Mouse (Mus musculus): ENCODE measurements around the gene 2010109A12Rik.

The 2010109A12Rik gene

DNA sequence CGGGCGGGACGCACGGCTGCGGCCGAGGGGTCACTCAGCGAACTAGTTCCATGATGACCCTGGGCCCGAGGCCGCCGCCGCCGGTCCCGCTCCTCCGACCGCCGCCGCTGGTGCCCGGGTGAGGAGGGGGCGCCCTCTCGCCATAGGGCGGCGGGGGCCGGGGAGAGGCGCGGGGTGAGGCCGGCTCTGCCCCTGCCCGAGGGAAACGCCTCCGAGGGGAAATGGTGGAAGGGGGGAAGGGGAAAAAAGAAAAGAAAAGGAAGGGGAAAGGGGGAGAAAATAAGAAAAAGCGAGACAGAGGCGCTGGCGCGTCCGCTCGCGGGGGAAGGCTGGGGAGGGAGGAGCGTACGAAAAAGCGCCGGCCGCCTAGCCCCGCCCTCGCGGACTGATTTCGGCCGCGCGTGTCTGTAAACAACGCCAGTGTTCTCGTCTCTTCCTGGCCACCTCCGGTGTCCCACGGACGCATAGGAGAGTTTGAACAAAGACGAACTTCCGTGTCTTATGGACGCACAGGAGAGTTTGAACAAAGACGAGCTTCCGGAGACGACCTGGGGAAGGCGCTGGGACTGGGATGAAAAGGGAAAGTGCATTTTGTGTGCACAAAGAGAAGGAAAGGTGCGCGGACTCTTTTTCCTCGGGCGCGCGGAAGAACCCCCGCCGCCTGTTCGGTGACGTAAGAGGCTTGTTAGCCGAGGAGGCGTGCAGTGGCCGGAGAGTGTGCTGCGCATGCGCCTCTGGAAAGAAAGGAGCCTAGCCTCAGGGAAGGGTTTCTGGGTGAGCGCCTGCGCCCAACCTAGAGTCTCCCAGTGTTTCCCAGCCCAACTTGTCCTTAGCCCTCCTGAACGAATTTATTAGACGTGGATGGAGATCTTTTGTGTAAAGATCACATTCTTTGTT lies at the start of gene 2010109A12Rik, which contains the start of gene Ccni:
Gene 2010109A12Rik, plus strand, starts transcription at position 410 of the 897 bp plus-strand sequence.
Gene Ccni, minus strand, starts transcription at position 387 of the 897 bp plus-strand sequence.
- in situ Hi-C loops (cut with MboI, MseI) = no loop called here

DNA sequence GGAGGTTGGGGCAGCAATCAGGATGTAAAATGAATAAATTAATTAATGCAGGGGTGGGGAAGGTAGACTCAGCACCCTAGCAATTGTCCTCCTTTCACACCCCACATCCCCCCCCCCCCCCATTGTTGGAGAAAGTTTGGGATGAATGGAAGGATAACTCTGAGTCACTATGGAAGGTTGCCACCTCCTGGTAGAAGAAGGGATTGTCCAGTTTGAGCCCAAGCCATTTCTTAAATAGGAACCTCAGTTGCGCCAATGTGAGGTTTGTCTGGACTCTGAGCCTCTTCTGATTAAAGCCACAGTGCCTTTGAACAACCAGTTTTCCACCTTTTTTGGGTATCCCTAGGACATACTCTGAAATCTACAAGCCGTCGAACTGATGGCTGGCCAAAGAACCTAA lies 42.8 kb upstream of the 2010109A12Rik start:
- in situ Hi-C loops (cut with MboI, MseI) = loop anchor here (10.0 kb wide), 1 partner anchor 179 kb away; no protein-coding TSS in a partner anchor

DNA sequence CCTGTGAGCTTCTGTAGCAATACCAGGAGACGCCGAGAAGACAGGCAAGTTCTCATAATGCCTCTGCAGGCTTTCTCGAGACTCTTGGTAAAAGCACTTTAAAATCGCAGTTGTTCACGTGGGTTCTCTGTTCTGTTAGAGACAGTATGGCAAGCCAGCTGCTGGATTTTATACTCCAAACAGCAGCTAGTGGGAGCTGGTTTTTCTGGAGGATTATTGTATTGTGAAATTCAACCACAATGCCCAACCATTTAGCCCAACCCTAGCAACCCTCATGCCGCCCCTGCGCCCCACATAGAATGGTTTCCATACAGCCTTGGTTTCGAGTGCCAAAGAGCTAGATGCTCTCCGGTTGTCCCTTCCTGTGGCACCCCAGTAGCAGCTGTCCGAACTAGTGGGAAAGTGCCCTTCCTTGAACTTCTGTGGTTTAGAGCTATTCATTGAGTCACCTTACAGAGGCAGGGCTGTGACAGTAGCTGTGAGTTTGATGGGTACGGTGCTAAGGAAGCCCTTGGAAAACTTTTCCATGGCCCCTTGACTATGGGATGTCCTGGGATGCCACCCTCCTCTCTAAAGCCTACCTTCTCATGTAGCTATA lies 38.3 kb upstream of the 2010109A12Rik start:
- in situ Hi-C loops (cut with MboI, MseI) = loop anchor here (5.0 to 10.0 kb wide), 2 partner anchors 46 to 183 kb away; no protein-coding TSS in a partner anchor

DNA sequence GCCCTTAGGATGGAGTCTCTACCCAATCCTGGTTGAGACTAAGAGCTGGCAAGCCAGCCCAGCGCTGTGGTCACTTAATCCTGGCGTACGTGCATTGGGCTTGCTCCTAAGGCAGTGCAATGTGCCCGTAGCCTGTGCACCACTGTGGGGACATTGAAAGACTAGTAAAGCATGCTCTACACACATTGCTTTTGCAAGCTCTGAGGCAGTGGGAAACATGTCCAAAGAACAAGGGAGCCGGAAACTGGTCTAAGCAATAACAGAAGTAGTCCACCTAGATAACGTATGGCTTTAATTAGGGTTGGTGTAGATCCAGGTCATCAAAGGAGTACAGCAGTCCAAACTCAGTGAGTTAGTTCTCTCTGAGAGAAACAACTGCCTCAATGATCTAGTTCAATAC lies 37.7 kb upstream of the 2010109A12Rik start:
- in situ Hi-C loops (cut with MboI, MseI) = loop anchor here (5.0 to 10.0 kb wide), 2 partner anchors 46 to 184 kb away; no protein-coding TSS in a partner anchor

DNA sequence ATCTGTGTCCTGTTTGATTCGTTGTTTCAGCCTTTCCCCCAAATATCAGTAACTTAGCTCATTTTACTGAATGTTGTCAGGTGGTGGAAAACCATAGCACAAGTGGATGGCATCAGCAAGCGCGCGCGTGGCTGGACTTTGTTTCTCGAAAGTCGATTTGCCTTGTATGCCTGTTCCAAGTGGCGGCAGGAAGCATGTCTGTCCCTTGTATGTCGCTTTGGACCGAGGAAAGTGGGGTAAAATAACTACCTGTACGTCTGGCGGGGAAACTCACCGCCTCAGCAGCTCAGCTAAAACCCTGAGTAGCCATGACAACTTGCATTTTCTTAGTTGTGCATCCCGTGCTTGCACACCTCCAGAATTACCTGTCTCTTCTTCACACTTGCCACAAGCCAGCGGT lies 34.9 kb upstream of the 2010109A12Rik start:
- in situ Hi-C loops (cut with MboI, MseI) = no loop called here

DNA sequence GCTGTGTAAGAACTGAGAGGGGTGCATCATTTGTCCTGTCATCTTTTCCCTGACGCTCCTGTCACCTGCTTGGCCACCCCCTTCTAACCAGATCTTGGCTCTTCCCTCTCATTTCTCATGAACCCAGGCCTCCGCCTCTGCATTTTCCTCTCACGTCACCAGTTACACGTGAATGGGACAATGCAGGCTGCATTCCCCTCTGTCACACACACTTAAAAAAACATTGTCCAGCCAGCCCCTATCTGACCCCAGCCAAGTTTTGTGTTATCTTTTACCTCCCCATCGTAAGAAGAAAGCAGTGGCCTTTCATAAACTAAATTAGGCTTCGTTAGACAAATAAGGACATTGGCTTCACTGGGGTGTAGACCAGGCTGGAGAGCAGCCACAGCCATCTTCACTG lies 33.8 kb upstream of the 2010109A12Rik start:
- in situ Hi-C loops (cut with MboI, MseI) = no loop called here

DNA sequence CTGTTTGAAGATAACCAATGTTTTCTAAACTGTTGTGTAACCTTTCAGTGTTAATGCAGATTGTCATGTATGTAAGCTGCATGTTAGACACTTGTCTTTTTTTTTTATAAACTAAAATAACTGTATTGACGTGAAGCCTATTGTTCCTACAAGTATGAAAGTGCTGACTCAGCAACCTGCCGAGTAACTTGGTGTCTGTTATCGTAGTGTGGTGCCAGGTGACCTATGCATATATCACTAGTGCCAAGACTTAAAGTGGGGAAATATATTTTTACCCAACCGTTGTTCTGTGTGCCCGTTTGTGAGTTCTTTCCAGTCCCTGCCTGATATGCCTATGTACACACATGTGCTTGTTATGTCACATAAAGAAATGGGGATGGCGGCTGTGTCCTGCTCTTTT lies 31.6 kb upstream of the 2010109A12Rik start:
- in situ Hi-C loops (cut with MboI, MseI) = no loop called here

DNA sequence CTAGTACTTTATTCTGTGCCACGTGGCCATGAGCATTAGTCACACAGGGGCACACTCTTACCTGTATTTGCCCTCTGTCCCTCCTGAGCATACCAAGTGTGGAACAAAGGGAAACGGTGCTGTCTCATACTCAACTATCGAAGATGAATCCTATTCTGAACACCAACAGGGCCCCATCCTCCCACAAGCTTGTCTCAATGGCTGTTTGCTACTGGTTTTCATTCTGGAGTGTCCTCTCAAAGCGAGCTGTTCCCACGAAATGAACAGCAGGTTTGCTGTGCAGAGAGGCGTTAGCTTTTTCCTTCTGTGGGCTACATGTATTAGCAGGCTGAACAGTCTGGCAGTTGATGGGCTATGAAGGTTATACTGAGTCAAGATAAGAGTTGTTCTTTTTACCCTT lies 27.7 kb upstream of the 2010109A12Rik start:
- in situ Hi-C loops (cut with MboI, MseI) = no loop called here

DNA sequence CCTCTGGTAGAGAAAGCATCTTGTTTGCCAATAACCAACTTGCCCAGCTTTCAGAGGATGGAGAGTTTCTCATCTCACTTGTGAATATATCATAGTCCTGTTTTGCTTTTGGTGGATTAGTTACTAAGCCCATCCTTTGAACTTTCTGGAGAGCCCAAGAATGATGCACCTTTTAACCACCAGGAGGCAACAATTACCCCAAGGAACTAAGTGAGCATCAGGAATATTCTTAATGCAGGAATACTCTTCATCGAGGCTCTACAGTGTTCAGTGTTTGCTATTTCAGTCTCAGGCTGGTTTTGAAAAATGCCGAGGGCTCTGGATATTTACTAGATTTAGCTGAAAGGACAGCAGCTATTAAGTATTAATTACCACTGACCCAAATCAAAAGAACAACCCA lies 26.1 kb upstream of the 2010109A12Rik start:
- in situ Hi-C loops (cut with MboI, MseI) = no loop called here

DNA sequence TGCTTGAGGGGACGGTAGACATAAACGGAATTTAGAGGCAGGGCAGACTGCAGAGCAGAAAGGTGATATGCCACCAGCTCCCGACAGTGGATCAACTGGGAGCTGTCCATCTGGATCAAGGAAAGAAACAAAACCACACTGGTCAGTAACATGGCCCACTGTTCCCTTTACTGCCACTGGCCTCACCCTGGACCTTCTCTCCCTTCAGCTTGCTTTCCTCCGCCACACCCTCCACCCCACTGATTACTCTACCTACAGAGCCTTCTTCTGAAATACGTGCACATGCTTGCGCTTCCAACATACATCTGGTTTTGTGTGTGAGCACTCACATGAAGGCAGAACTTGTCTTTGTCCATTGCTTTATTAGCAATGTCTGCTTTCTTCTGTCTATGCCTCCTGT lies 23.0 kb upstream of the 2010109A12Rik start:
- in situ Hi-C loops (cut with MboI, MseI) = no loop called here

DNA sequence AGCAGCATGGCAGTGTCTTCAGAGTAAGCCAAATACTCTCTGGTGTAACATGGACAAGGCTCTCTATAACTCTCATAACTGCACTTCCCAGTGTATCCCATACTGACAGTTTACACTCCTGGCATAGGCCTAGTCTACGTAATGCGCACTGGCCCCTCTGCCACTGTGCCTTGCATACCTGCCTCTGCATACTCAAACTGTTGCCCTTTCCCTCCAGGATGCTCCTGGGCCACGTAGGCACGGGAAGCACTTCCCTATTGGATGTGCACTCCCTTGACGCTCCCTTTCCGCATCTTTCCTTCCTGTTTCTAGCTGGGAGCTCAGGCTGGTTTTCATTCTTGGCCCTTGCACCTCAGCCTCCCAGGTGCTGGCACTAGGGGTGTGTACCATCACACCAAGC lies 21.8 kb upstream of the 2010109A12Rik start:
- in situ Hi-C loops (cut with MboI, MseI) = no loop called here

DNA sequence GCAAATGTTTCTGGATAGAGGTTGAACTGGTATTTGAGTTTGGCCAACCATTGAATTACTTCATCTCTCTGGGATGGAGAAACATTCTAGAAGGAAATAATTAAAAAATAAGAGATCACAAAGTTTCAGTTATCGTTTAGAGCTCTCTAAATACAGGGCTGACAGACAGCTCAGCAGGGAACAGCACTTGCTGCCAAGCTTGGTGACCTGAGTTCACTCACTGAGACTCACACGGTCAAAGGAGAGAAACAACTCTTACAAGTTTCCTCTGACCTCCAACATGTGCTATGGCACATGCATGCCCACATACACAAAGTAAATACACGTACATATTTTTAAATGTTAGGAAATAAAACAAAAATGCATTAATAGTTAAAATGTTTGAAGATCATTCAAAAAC lies 16.7 kb upstream of the 2010109A12Rik start:
- in situ Hi-C loops (cut with MboI, MseI) = no loop called here

DNA sequence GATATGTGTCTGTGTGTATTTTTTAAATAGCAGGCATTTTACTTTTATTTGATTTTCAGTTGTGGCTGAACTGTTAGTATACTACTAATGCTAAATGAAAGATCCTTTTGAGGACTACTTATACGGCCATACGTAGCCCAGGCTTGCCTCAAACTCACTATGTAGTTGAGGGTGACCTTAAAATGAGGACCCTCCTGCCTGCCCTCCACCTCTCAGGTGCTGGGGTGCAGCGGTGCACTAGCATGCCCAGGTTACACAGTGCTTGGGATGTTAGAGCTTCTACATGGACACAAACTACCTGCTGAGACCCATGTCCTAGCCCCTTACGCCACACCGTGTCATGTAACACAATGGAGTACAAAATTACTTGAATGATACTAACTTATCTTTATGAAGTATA lies 15.9 kb upstream of the 2010109A12Rik start:
- in situ Hi-C loops (cut with MboI, MseI) = no loop called here

DNA sequence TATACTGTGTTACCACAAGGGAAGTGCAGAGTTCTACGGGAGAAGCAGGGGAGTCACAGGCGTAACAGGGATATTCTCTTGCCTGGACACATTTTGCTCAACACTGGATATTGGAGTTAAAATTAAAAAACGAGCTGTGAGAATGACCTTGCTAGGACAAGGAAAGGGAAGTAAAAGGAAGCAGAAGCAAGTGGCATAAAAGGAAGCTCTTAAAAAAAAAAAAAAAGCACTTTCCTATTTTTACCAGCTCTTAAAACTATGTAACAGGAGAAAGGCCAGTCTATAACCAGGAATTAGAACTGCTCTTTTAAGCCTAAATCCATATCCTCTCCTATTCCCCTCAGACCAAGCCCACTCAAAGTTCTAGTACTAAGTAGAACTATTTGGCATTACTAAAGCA lies 8.1 kb upstream of the 2010109A12Rik start:
- in situ Hi-C loops (cut with MboI, MseI) = no loop called here

DNA sequence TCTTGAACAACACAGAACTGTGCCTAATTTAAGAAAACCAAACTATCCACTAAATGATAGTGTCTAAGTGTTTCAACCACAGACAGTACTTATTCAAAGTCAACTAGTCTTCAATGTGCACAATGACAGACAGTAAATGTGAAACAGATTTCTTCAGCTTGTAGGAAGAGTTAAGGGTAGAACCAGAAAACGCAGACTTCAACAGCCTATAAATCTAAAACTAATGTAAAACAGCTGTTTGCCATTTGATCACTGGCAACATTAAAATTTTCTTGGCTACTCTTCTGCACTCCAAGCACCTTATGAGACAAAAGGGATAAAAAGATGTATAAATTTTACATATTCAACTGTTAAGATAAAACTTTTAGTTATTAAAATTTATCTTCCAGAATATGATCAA lies 5.1 kb upstream of the 2010109A12Rik start:
- in situ Hi-C loops (cut with MboI, MseI) = no loop called here

DNA sequence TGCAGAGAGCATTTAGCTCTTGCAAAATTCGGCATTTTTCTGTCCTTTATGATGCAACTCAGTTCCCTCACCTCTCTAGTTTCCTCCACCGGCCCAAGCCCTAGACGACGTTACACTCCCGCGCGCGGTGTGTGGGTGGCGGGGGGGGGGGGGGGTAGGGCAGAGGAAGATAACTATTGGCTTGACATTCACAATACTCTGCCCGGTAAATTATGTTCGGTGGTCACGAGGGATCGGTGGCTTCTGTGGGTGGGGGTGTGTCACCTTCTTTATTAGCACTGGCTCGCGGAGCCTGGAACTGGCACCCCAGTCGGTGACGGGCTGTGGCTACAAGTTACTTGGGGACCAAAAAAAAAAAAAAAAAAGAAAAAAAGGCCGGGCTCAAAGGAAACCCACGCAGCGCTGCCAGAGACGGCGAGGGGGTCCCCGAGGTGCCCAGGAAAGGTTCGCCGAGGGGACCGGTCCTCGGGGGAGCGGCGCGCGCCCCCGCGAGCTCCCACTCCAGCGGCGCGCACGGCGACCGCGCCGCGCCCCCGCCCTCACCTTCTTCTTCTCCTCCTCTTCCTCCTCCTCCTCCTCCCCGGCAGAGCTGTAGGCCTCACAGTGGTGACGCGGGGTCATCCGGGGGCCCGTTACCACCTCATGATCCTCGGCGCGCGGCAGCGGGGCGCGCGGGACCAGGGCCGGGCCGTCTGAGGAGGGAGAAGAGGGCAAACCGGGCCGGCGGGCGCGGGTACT lies 778 bp upstream of the 2010109A12Rik start:
- in situ Hi-C loops (cut with MboI, MseI) = no loop called here

DNA sequence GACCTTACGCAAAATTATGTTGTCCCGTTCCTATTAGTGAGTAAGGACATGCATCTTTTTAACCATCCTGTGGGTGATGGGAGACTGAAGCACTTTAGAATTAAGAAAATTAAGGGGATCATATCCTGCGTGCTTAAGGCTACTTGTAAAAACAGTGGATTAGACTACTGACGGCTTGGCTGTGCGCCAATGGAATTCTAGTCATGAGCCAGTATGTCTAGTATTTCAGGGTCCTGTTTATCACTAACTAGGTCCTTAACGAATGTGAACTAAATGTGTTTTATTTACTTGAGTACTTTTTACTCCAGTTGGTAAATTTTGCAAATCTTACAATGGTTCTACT lies 659 bp downstream of the 2010109A12Rik start:
- in situ Hi-C loops (cut with MboI, MseI) = no loop called here

DNA sequence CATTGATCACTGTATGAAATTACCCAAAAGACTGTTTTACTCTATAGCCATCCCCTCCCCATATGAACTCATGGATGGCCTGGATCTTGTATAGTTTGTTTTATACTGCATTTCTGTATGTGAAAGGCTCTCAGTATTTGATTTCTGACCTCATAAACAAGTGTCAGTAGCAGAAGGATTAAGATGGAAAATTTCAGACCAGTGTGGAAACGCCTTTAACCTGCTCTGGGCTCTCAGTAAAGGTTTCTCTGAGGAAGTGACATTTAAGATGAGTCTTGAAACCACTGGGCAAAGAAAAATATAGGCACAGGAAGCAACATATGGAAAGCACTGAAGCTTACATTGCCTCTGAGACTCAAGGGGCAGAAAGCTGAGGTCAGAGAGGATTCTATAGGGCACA lies 1.2 kb downstream of the 2010109A12Rik start:
- in situ Hi-C loops (cut with MboI, MseI) = no loop called here

DNA sequence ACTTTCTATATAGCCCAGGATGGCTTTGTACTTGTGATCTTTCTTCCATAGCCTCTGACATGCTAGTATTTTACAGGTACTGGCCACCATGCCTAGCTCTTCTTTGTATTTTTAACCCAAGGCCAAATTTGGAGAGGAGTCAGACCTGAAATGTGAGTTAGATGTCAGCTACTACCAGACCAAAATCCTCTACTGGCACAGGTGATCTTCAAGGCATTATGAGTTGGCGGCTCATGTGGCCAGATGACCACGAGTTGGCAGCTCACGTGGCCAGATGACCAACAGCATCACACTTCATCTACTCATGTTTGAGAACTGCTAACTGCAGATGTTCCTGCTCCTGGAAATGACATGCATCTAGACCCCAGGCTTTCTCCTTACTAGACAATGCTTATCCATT lies 12.1 kb downstream of the 2010109A12Rik start:
- in situ Hi-C loops (cut with MboI, MseI) = no loop called here

DNA sequence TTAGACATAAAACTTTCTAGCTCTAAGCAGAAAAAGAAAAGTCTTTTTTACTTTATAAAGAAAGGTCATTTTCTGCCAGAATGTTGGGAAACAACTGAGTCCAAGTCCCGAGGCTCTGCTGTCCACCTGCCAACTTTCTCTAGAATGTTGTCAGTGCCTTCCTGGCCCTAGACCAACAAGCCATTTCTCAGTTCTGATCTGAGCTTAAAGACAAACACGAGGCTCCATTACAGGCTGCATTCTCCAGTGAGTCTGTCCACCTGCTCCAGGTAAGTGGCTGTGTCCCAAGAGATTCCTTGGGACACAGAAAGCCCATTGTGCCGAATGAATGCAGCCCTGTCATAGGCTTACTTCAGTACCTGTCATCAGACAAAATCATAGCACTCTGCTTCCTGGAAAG lies 15.3 kb downstream of the 2010109A12Rik start:
- in situ Hi-C loops (cut with MboI, MseI) = no loop called here

DNA sequence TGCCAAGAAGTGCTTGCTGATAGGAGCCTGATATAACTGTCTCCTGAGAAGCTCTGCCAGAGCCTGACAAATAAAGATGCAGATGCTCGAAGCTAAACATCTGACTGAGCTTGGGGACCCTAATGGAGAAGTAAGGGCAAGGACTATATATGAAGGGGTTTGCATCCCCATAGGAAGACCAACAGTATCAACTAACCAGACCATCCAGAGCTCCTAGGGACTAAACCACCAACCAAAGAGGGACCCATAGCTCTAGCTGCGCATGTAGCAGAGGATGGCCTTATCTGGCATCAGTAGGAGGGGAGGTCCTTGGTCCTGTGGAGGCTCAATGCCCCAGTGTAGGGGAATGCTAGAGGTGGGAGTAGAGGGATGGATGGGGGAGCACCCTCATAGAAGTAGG lies 18.2 kb downstream of the 2010109A12Rik start:
- in situ Hi-C loops (cut with MboI, MseI) = no loop called here

DNA sequence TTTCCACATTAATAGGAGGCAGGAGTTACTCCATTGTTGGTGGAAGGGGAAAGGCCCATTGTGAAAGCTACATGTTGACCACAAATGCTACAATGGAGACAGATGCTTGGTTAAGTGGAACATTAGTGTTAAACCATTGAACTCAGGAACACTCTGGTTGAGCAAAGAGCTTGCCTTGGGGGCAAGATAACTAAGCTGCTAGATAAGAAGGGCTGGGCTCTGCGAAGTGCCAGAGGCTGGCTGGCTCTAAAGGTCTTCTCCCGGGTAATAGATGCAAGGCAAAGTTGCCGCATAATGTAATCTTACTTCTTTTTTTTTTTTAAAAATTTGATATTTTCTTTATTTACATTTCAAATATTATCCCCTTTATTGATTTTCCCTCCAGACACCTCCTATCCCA lies 20.8 kb downstream of the 2010109A12Rik start:
- in situ Hi-C loops (cut with MboI, MseI) = no loop called here
